Mouse (Mus musculus): ENCODE measurements at regions not wholly inside any gene's neighbourhood (a gene's known extent, or its start where the extent isn't known, plus 50 kb on each side); places are given as distances from the start of the nearest gene placed in this dataset.

GRCm38 (mm10) chr8:92761959-92762600, 65.0 kb upstream of the Mmp2 start:
- H3K27ac ChIP-seq (ENCODE audit: low read length): peak overlapping the region; percentile 70
- H3K9ac ChIP-seq (replicated peaks; ENCODE audit: low read length): peak overlapping the region; percentile 51
- peak overlapping the region; percentile 20 for H3K4me3 ChIP-seq (ENCODE audit: low read length)
- peak; percentile 88 for ATAC-seq (ENCODE audit: low FRiP score, low TSS enrichment)
- H3K9me3 ChIP-seq (ENCODE audit: low read length): peaks cover 10% of the 10 kb centered on the region
- no peaks in the 10 kb centered on the region for H3K27me3 ChIP-seq (ENCODE audit: insufficient read depth, low read length)
- H3K4me1 ChIP-seq (ENCODE audit: insufficient read depth, low read length): peaks cover 14% of the 10 kb centered on the region; the same call in 1 of the 2 replicates
- no peaks in the 10 kb centered on the region for H3K36me3 ChIP-seq (ENCODE audit: insufficient read depth, low read length)
- 5% methylated on average over 18 of the region's 18 CpGs for WGBS
- H3K4me2 ChIP-seq (replicated peaks; ENCODE audit: low read depth, low read length): peak overlapping the region; percentile 43

- Histone ChIP-seq H3K9ac (replicated peaks; ENCODE audit: low read length) (no peak overlapping the region), H3K4me2 (replicated peaks; ENCODE audit: low read depth, low read length) (no peak overlapping the region), H3K4me1 (ENCODE audit: insufficient read depth, low read length) (no peaks in the 10 kb centered on the region), H3K27me3 (ENCODE audit: insufficient read depth, low read length) (no peaks in the 10 kb centered on the region), H3K4me3 (ENCODE audit: low read length) (no peak overlapping the region), H3K36me3 (ENCODE audit: insufficient read depth, low read length) (no peaks in the 10 kb centered on the region), H3K9me3 (ENCODE audit: low read length) (no peaks in the 10 kb centered on the region), H3K27ac (ENCODE audit: low read length) (no peak overlapping the region)
- no peak for ATAC-seq (ENCODE audit: low FRiP score, low TSS enrichment)
- 65% methylated on average over 14 of the region's 14 CpGs for WGBS
These were observed 55.0 kb upstream of the Mmp2 start for GRCm38 (mm10) chr8:92771856-92772650.

DNA sequence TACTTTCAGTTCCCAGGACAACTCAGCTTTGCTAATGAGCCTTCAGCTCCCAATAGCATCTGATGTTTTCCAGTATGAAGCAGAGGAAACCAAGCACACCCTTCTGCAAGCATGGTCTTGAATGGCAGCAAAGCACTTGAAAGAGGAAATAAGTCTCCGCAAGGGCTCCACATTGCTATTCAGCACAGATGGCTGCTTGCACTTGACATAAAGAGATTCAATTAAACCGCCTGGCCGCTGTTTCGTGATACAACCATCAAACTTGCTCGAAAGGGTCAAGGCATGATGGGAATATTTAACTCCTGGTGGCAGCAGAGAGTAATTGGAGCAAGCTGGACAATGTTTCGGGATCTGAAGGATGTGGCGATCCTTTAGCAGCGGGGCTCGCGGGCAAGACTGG, 54.3 kb upstream of the Mmp2 start:
- H3K4me3 ChIP-seq (ENCODE audit: low read length): no peak overlapping the region
- H3K27ac ChIP-seq (ENCODE audit: low read length): no peak overlapping the region
- H3K4me2 ChIP-seq (replicated peaks; ENCODE audit: low read depth, low read length): no peak overlapping the region
- H3K9me3 ChIP-seq (ENCODE audit: low read length): no peaks in the 10 kb centered on the region
- H3K4me1 ChIP-seq (ENCODE audit: insufficient read depth, low read length): no peaks in the 10 kb centered on the region
- no peaks in the 10 kb centered on the region for H3K27me3 ChIP-seq (ENCODE audit: insufficient read depth, low read length)
- H3K9ac ChIP-seq (replicated peaks; ENCODE audit: low read length): no peak overlapping the region
- no peak for ATAC-seq (ENCODE audit: low FRiP score, low TSS enrichment)
- 86% methylated on average over 10 of the region's 10 CpGs for WGBS
- H3K36me3 ChIP-seq (ENCODE audit: insufficient read depth, low read length): no peaks in the 10 kb centered on the region

GRCm38 (mm10) chr8:92775186-92775585, 51.9 kb upstream of the Mmp2 start:
- Histone ChIP-seq H3K36me3 (ENCODE audit: insufficient read depth, low read length) (no peaks in the 10 kb centered on the region), H3K9ac (replicated peaks; ENCODE audit: low read length) (no peak overlapping the region), H3K27ac (ENCODE audit: low read length) (no peak overlapping the region), H3K4me1 (ENCODE audit: insufficient read depth, low read length) (no peaks in the 10 kb centered on the region), H3K27me3 (ENCODE audit: insufficient read depth, low read length) (no peaks in the 10 kb centered on the region), H3K9me3 (ENCODE audit: low read length) (no peaks in the 10 kb centered on the region), H3K4me2 (replicated peaks; ENCODE audit: low read depth, low read length) (no peak overlapping the region), H3K4me3 (ENCODE audit: low read length) (no peak overlapping the region)
- 45% methylated on average over 4 of the region's 4 CpGs for WGBS
- no peak for ATAC-seq (ENCODE audit: low FRiP score, low TSS enrichment)

DNA sequence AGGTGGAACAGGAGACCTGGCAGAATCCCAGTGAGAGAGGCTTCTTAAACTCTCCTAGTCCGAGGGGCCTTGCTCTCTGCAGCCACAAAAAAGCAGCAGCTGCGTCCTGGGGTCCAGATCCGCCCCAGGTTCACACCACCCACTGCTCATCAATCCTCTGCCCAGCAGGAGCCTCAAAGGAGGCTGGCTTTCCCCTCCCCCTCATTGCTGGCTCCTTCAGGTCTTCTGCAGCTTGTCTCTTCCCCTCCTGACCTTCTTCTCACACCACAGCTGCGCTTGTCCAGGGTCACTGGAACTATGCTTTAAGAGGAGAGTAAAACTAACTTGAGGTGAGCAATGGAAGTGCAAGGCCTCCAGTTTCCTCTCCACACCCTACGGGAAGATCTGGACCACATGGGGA, 50.0 kb upstream of the Mmp2 start:
- WGBS: 15% methylated on average over 5 of the region's 5 CpGs
- no peaks in the 10 kb centered on the region for H3K9me3 ChIP-seq (ENCODE audit: low read length)
- H3K27ac ChIP-seq (ENCODE audit: low read length): no peak overlapping the region
- H3K4me1 ChIP-seq (ENCODE audit: insufficient read depth, low read length): no peaks in the 10 kb centered on the region
- no peaks in the 10 kb centered on the region for H3K36me3 ChIP-seq (ENCODE audit: insufficient read depth, low read length)
- H3K27me3 ChIP-seq (ENCODE audit: insufficient read depth, low read length): no peaks in the 10 kb centered on the region
- ATAC-seq (ENCODE audit: low FRiP score, low TSS enrichment): no peak
- no peak overlapping the region for H3K4me2 ChIP-seq (replicated peaks; ENCODE audit: low read depth, low read length)
- no peak overlapping the region for H3K9ac ChIP-seq (replicated peaks; ENCODE audit: low read length)
- H3K4me3 ChIP-seq (ENCODE audit: low read length): no peak overlapping the region

Data from kidney, embryonic 16.5 days (tissue).